Mouse (Mus musculus): Measurements from ENCODE around the gene Tlr9. TPM values are rescaled to one million over a fixed set of nuclear protein-coding genes. Genes with fewer than 3 reads are reported as not detected.
A peak's percentile ranks its signal among the peaks of the same experiment; 100 is the strongest.

Gene Tlr9
- polyA plus RNA-seq, 1 experiment from 2014 or later, result not detected

- H3K4me3 ChIP-seq (replicated peaks), result no peak overlapping the region
- H3K27ac ChIP-seq (replicated peaks), result no peak overlapping the region
- ATAC-seq (ENCODE audit: low FRiP score), result no peak
- H3K9me3 ChIP-seq (replicated peaks), result no peaks in the 10 kb centered on the region
- no peak overlapping the region for H3K4me2 ChIP-seq
- WGBS, result 90% methylated on average over 8 of the region's 8 CpGs
- peaks cover 17% of the 10 kb centered on the region for H3K4me1 ChIP-seq
- H3K27me3 ChIP-seq (replicated peaks), result no peaks in the 10 kb centered on the region
- no peak overlapping the region for H3K9ac ChIP-seq (replicated peaks)
- peaks cover 31% of the 10 kb centered on the region for H3K36me3 ChIP-seq
These were observed 28.2 kb upstream of the Tlr9 start for GRCm38 (mm10) chr9:106193930-106194807.

GRCm38 (mm10) chr9:106195693-106196092 is 26.7 kb upstream of the Tlr9 start:
- H3K4me2 ChIP-seq, result no peak overlapping the region
- 70% methylated on average over 8 of the region's 8 CpGs for WGBS
- H3K9ac ChIP-seq (replicated peaks), result no peak overlapping the region
- ATAC-seq (ENCODE audit: low FRiP score), result no peak
- no peaks in the 10 kb centered on the region for H3K27me3 ChIP-seq (replicated peaks)
- peaks cover 25% of the 10 kb centered on the region for H3K4me1 ChIP-seq
- no peak overlapping the region for H3K27ac ChIP-seq (replicated peaks)
- H3K36me3 ChIP-seq, result peaks cover 15% of the 10 kb centered on the region
- no peaks in the 10 kb centered on the region for H3K9me3 ChIP-seq (replicated peaks)
- no peak overlapping the region for H3K4me3 ChIP-seq (replicated peaks)

DNA sequence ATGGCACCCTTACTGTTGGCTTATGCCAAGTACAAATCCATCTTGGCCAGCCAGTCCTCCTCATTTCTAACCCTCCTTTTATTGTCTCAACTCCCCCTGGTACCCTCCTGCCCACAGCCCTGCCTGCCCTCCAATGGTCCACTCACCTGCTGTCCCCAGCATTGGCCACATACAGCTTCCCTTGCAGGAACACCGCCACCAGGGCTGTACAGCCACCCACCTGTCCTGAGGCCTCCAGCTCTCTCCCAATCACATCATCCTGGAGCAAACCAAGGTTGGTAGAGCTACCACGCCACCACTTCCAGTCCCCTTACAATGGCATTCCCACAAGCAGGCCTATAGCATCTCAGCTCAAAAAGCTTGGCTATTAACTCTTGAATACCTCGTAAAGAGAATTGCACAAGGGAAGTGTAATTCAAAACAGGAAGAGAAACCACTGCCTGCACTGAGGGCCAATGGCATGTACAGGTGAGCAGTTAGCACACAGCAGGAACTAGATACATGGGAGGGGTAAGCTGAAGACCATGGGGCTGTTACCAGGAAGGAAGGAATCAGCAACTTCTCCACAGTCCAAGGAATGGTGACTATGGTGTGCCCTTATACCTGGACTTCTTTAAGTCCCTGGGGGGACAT is 25.2 kb upstream of the Tlr9 start:
- H3K4me1 ChIP-seq, result peaks cover 28% of the 10 kb centered on the region
- H3K9ac ChIP-seq (replicated peaks), result no peak overlapping the region
- no peaks in the 10 kb centered on the region for H3K9me3 ChIP-seq (replicated peaks)
- no peaks in the 10 kb centered on the region for H3K27me3 ChIP-seq (replicated peaks)
- ATAC-seq (ENCODE audit: low FRiP score), result no peak
- peaks cover 2% of the 10 kb centered on the region for H3K36me3 ChIP-seq
- no peak overlapping the region for H3K4me3 ChIP-seq (replicated peaks)
- no peak overlapping the region for H3K4me2 ChIP-seq
- no peak overlapping the region for H3K27ac ChIP-seq (replicated peaks)
- 61% methylated on average over 3 of the region's 3 CpGs for WGBS

- H3K27me3 ChIP-seq (replicated peaks), result no peaks in the 10 kb centered on the region
- H3K36me3 ChIP-seq, result no peaks in the 10 kb centered on the region
- WGBS, result 91% methylated on average over 9 of the region's 9 CpGs
These were observed 24.7 kb upstream of the Tlr9 start for GRCm38 (mm10) chr9:106197732-106198131.

DNA sequence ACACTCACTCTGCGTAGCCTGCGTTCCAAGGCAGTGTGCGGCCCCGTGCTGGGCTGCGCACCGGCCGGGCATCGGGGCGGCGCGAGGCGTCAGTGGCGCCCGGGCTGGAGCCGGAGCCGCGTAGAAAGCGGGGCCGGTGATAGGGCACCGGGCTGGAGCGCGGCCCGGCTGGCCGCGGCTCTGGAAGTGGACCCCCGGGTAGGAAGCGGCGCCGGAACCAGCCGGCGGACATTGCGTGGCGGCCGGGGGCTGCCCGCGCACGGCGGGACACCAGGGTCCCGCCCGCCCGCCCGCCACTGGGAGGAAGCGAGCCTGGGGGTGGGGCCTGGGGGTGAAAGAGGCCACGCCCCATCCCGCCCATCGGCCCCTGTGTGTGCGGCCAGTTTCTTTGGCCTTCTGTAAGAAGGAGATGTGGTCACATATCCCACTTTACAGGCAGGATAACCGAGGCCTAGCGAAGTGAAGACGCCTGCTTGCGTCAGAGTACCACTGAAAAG is 23.4 kb upstream of the Tlr9 start:
- H3K27ac ChIP-seq (replicated peaks), result no peak overlapping the region
- WGBS, result under 1% methylated on average over 42 of the region's 51 CpGs
- 0 out of 2 replicates have a peak, but pooled peaks have one; percentile 14 for ATAC-seq (ENCODE audit: low FRiP score)

More at GRCm38 (mm10) chr9:106197732-106198131, 24.7 kb upstream of the Tlr9 start:
- Histone ChIP-seq H3K27ac (replicated peaks) (no peak overlapping the region), H3K4me3 (replicated peaks) (no peak overlapping the region), H3K9me3 (replicated peaks) (no peaks in the 10 kb centered on the region), H3K4me2 (no peak overlapping the region; the same call in 1 of the 2 replicates), H3K4me1 (peaks cover 30% of the 10 kb centered on the region), H3K9ac (replicated peaks) (no peak overlapping the region)
- ATAC-seq (ENCODE audit: low FRiP score), result no peak

DNA sequence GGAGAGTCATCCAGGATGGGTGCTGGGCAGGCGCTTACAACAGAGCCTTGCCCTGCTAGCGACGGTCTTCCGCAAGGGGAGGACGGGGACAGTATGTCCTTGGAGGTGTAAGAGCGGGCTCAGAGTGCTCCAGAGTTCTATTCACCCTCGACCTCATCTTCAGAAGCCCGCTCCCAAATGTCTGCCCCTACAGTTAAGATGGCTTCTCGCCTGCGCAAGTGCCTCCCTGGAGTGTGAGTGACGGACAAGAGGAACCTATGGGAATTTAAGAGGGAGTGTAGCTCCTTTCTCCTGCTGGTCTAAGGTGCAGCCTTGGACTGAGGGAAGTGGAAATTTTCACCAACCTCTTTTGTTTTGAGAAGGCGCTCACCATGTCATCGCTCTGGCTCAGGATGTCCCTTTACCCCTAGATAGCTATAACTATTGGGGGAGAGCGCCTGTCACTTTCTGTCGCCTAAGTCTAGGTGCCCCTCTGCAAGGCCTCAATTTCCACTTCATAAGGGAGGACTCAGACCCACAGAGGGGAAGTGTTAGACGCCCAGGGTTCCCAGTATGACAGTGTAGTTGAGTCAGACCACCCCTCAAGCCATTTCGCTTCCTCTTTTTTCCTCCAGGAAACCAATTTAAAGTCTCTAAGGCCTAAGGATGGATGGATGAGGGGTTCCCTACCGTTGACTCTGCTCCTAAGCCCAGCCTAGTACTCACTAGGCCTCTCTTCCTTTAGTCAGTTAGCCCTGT is 22.7 kb upstream of the Tlr9 start, which contains the start of gene Ppm1m:
TSS of gene Ppm1m (minus strand) at position 212 of the 738 bp plus-strand sequence.
- Histone ChIP-seq H3K27me3 (replicated peaks) (no peaks in the 10 kb centered on the region), H3K4me3 (replicated peaks) (peak within 1 kb of the TSS; percentile 56), H3K36me3 (no peaks in the 10 kb centered on the region), H3K4me1 (peaks cover 45% of the 10 kb centered on the region), H3K9ac (replicated peaks) (peak within 1 kb of the TSS; percentile 59), H3K27ac (replicated peaks) (no peak within 1 kb of the TSS), H3K4me2 (peak within 1 kb of the TSS; percentile 72), H3K9me3 (replicated peaks) (no peaks in the 10 kb centered on the region)
- 45% methylated on average over 18 of the region's 18 CpGs for WGBS
- no peak for ATAC-seq (ENCODE audit: low FRiP score)

More for the DNA sequence above, 23.4 kb upstream of the Tlr9 start:
- Histone ChIP-seq H3K9me3 (replicated peaks) (no peaks in the 10 kb centered on the region), H3K4me3 (replicated peaks) (peak overlapping the region; percentile 56), H3K4me2 (peak overlapping the region; percentile 72), H3K9ac (replicated peaks) (peak overlapping the region; percentile 59), H3K36me3 (no peaks in the 10 kb centered on the region), H3K27me3 (replicated peaks) (no peaks in the 10 kb centered on the region), H3K4me1 (peaks cover 38% of the 10 kb centered on the region)

- Histone ChIP-seq H3K4me2 (peak overlapping the region; percentile 70), H3K36me3 (no peaks in the 10 kb centered on the region), H3K27me3 (replicated peaks) (no peaks in the 10 kb centered on the region), H3K4me1 (peaks cover 58% of the 10 kb centered on the region), H3K9ac (replicated peaks) (no peak overlapping the region), H3K4me3 (replicated peaks) (peak overlapping the region; percentile 79; the same call in 1 of the 2 replicates), H3K9me3 (replicated peaks) (no peaks in the 10 kb centered on the region), H3K27ac (replicated peaks) (no peak overlapping the region)
- WGBS, result 84% methylated on average over 3 of the region's 3 CpGs
- no peak for ATAC-seq (ENCODE audit: low FRiP score)
These were observed 20.5 kb upstream of the Tlr9 start for GRCm38 (mm10) chr9:106201895-106202294.

DNA sequence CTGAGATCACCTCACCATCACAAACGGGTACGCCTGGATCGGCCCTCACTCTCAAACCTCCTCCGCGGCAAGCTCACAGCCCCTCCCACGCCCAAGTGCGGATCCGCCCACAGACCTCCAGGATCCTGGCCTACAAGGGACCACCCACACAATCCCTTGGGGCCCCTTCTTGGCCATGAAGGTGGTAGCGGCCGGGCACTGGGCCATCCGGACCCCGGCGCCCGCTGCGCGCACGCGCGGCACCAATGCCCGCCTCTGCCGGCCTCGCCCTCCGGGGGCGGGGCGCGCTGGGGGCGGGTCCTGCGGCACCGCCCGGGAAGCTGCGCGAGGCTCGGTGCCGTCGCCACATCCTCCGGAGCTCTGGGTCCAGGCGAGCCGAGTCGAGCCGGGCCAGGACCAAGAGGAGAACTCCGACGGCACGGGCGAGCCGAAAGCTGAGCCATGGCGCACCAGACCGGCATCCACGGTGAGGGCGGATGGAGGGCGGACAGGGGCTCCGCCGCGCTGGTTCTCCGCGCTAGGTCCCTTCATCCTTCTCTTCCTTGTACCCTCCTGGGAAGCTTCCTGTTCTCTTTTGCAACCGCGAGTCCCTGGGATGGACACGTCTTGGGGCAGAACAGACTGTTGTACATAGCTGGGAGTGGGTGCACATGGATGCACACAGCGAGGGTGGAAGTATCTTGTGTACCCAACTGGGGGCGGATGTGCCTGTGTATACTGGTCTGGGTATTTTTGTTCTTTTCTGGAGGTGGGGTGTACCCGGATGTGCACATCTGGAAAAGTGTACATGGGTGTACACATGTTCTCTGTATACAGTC is 19.4 kb upstream of the Tlr9 start, which contains the start of gene Twf2:
TSS of gene Twf2 (plus strand) at position 290 of the 818 bp plus-strand sequence.
- Histone ChIP-seq H3K4me3 (replicated peaks) (peak within 1 kb of the TSS; percentile 79), H3K27ac (replicated peaks) (peak within 1 kb of the TSS; percentile 83), H3K36me3 (no peaks in the 10 kb centered on the region), H3K4me2 (peak within 1 kb of the TSS; percentile 70), H3K27me3 (replicated peaks) (no peaks in the 10 kb centered on the region), H3K9ac (replicated peaks) (peak within 1 kb of the TSS; percentile 79), H3K9me3 (replicated peaks) (no peaks in the 10 kb centered on the region), H3K4me1 (peaks cover 57% of the 10 kb centered on the region)
- peak; percentile 88 for ATAC-seq (ENCODE audit: low FRiP score)
- 1% methylated on average over 59 of the region's 61 CpGs for WGBS

- ATAC-seq (ENCODE audit: low FRiP score), result no peak
- no peaks in the 10 kb centered on the region for H3K27me3 ChIP-seq (replicated peaks)
- peak overlapping the region; percentile 79 for H3K9ac ChIP-seq (replicated peaks)
- H3K4me3 ChIP-seq (replicated peaks), result peak overlapping the region; percentile 79
- H3K36me3 ChIP-seq, result 0 out of 2 replicates have a peak, but pooled peaks cover 4% of the 10 kb centered on the region
- no peaks in the 10 kb centered on the region for H3K9me3 ChIP-seq (replicated peaks)
- 81% methylated on average over 7 of the region's 7 CpGs for WGBS
- no peak overlapping the region for H3K27ac ChIP-seq (replicated peaks)
- peak overlapping the region; percentile 70 for H3K4me2 ChIP-seq
- H3K4me1 ChIP-seq, result peaks cover 49% of the 10 kb centered on the region
These were observed 18.2 kb upstream of the Tlr9 start for GRCm38 (mm10) chr9:106203990-106204851.

DNA sequence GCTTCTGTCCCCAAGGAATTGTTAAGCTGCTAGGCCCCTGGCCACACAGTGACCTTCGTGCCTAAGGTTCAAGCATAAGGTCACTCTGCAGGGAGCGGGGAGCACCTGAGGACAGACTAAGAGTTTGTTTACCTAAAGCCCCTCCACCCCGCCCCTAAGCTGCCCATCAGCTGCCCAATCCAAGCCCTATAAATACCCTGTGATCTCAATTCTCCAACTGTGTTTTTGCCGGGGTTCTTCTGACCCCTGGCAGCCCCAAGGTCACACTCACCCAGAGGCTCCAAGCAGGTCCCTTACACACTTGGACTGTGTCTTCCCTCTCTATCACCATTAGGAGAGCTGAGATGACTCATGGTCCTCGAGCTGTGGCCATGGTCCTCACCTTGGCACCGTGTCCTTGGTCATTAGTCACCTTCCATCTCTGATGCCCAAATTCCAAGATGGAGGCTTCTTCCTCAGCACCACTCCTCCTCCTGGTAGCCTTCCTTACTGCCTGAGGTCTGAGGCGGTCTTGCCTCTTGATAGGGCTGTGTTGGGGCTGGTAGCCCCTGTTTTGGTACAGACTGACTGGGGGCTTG is 16.6 kb upstream of the Tlr9 start:
- H3K27me3 ChIP-seq (replicated peaks), result no peaks in the 10 kb centered on the region
- H3K4me1 ChIP-seq, result peaks cover 42% of the 10 kb centered on the region
- no peak overlapping the region for H3K9ac ChIP-seq (replicated peaks)
- no peak for ATAC-seq (ENCODE audit: low FRiP score)
- no peak overlapping the region for H3K4me3 ChIP-seq (replicated peaks)
- H3K9me3 ChIP-seq (replicated peaks), result no peaks in the 10 kb centered on the region
- H3K27ac ChIP-seq (replicated peaks), result no peak overlapping the region
- H3K4me2 ChIP-seq, result no peak overlapping the region
- 88% methylated on average over 7 of the region's 7 CpGs for WGBS
- H3K36me3 ChIP-seq, result 0 out of 2 replicates have a peak, but pooled peaks cover 6% of the 10 kb centered on the region

All from neural tube, embryonic 15.5 days (tissue).